Mouse (Mus musculus) small intestine, adult 2 months (tissue): ENCODE data around the gene Mtfp1.

Experiments
- CTCF ChIP-seq: fragments of 200-500 bp; IDR thresholded peaks from 2 replicates; pipeline ENCODE4 v1.5.1; 2012; ENCODE audit warnings: low read depth, mild to moderate bottlenecking, control low read depth, inconsistent platforms, low read length, moderate library complexity, mixed read lengths; ENCODE audit not compliant: insufficient replicate concordance, insufficient read length; ENCODE audit errors: extremely low read depth
- POLR2A ChIP-seq: fragments of 200-500 bp; IDR thresholded peaks from 2 replicates; pipeline ENCODE4 v1.6.1; 2012; ENCODE audit warnings: low read depth, mild to moderate bottlenecking, control low read depth, inconsistent platforms, low read length, moderate library complexity

- TF ChIP-seq CTCF (no peak), POLR2A (no peak)
Measured at GRCm38 (mm10) chr11:4098120-4098519, 2.9 kb upstream of the Mtfp1 start.
